Mouse (Mus musculus) brown adipose tissue, adult 24 weeks (tissue): ENCODE data around the gene Paxbp1. TPM values are rescaled to one million over a fixed set of nuclear protein-coding genes. Genes with fewer than 3 reads are reported as not detected.
A peak's percentile ranks its signal among the peaks of the same experiment; 100 is the strongest.
"Not testable (repeated sequence)": the region's sequence is repeated elsewhere in the genome, so short reads cannot be mapped to it uniquely, and the experiment has no call there.

Source experiments
- H3K27ac ChIP-seq: fragments of 200-500 bp; replicated peaks from 2 replicates; pipeline ENCODE4 v1.5.1; 2012; ENCODE audit warnings: low read depth, mild to moderate bottlenecking, low read length
- H3K4me1 ChIP-seq: fragments of 200-500 bp; 2 replicates; pipeline ENCODE4 v1.6.1; 2012; ENCODE audit warnings: low read length, mixed read lengths; ENCODE audit not compliant: control insufficient read depth, insufficient read depth, insufficient read length
- H3K4me3 ChIP-seq: fragments of 200-500 bp; 2 replicates; pipeline ENCODE4 v1.5.1; 2012; ENCODE audit warnings: low read depth, mild to moderate bottlenecking, low read length, moderate library complexity; ENCODE audit not compliant: insufficient read depth
- polyA plus RNA-seq: library from polyadenylated mRNA; stranded (reverse); fragments of >200 nt; gene quantifications from 2 replicates; pipeline ENCODE4 v1.2.4, GENCODE M21; 2012; ENCODE audit not compliant: missing spikeins, insufficient read depth, insufficient read length

Gene Paxbp1
- polyA plus RNA-seq, result 13.5 and 24.4 TPM in 2 replicates

GRCm38 (mm10) chr16:91044270-91045182 is at the start of gene Paxbp1:
TSS of gene Paxbp1 (minus strand) at chr16:91044543.
- H3K4me1 ChIP-seq, result peaks cover 4% of the 10 kb centered on the region
- peak within 1 kb of the TSS; percentile 85 for H3K4me3 ChIP-seq
- peak within 1 kb of the TSS; percentile 86 for H3K27ac ChIP-seq

GRCm38 (mm10) chr16:91086642-91087306 is 42.4 kb upstream of the Paxbp1 start:
- H3K4me3 ChIP-seq, result no peak overlapping the region
- H3K27ac ChIP-seq, result no peak overlapping the region
- peaks cover 3% of the 10 kb centered on the region; the same call in 1 of the 2 replicates for H3K4me1 ChIP-seq

GRCm38 (mm10) chr16:91085239-91085825 is 41.0 kb upstream of the Paxbp1 start:
- Histone ChIP-seq H3K4me1 (peaks cover 3% of the 10 kb centered on the region; the same call in 1 of the 2 replicates), H3K27ac (no peak overlapping the region), H3K4me3 (no peak overlapping the region)

GRCm38 (mm10) chr16:91084307-91085238 is 40.2 kb upstream of the Paxbp1 start:
- no peak overlapping the region for H3K4me3 ChIP-seq
- no peak overlapping the region for H3K27ac ChIP-seq
- peaks cover 3% of the 10 kb centered on the region; the same call in 1 of the 2 replicates for H3K4me1 ChIP-seq

- Histone ChIP-seq H3K27ac (no peak overlapping the region), H3K4me1 (peaks cover 3% of the 10 kb centered on the region; the same call in 1 of the 2 replicates), H3K4me3 (no peak overlapping the region)
Observed at GRCm38 (mm10) chr16:91083002-91083646, 38.8 kb upstream of the Paxbp1 start.

GRCm38 (mm10) chr16:91081508-91081907 is 37.2 kb upstream of the Paxbp1 start:
- H3K4me3 ChIP-seq, result no peak overlapping the region
- H3K27ac ChIP-seq, result no peak overlapping the region
- peaks cover 3% of the 10 kb centered on the region; the same call in 1 of the 2 replicates for H3K4me1 ChIP-seq

- no peak overlapping the region for H3K27ac ChIP-seq
- H3K4me1 ChIP-seq, result no peaks in the 10 kb centered on the region
- H3K4me3 ChIP-seq, result no peak overlapping the region
Observed at GRCm38 (mm10) chr16:91076180-91076579, 31.8 kb upstream of the Paxbp1 start.

GRCm38 (mm10) chr16:91075423-91075822 is 31.1 kb upstream of the Paxbp1 start:
- not testable (repeated sequence) for H3K4me1 ChIP-seq, H3K4me3 ChIP-seq, H3K27ac ChIP-seq

- H3K4me1 ChIP-seq, result no peaks in the 10 kb centered on the region
- H3K4me3 ChIP-seq, result no peak overlapping the region
Observed at GRCm38 (mm10) chr16:91073163-91073892, 29.0 kb upstream of the Paxbp1 start.

GRCm38 (mm10) chr16:91072256-91072655 is 27.9 kb upstream of the Paxbp1 start:
- H3K4me1 ChIP-seq, result no peaks in the 10 kb centered on the region
- no peak overlapping the region for H3K27ac ChIP-seq
- no peak overlapping the region for H3K4me3 ChIP-seq

More at GRCm38 (mm10) chr16:91073163-91073892, 29.0 kb upstream of the Paxbp1 start:
- H3K27ac ChIP-seq, result no peak overlapping the region

GRCm38 (mm10) chr16:91068969-91069368 is 24.6 kb upstream of the Paxbp1 start:
- Histone ChIP-seq H3K4me3 (no peak overlapping the region), H3K4me1 (no peaks in the 10 kb centered on the region), H3K27ac (no peak overlapping the region)

GRCm38 (mm10) chr16:91067122-91067521 is 22.8 kb upstream of the Paxbp1 start:
- H3K4me3 ChIP-seq, result no peak overlapping the region
- H3K27ac ChIP-seq, result no peak overlapping the region
- no peaks in the 10 kb centered on the region for H3K4me1 ChIP-seq

GRCm38 (mm10) chr16:91064583-91065365 is 20.4 kb upstream of the Paxbp1 start:
- Histone ChIP-seq H3K4me3 (no peak overlapping the region), H3K27ac (no peak overlapping the region), H3K4me1 (no peaks in the 10 kb centered on the region)
